Mouse (Mus musculus): ENCODE data around the gene Hlx. TPM values are rescaled to one million over a fixed set of nuclear protein-coding genes. Genes with fewer than 3 reads are reported as not detected.
A peak's percentile ranks its signal among the peaks of the same experiment; 100 is the strongest.

Gene Hlx
- polyA plus RNA-seq, 1 experiment from 2014 or later = 12.7 TPM

DNA sequence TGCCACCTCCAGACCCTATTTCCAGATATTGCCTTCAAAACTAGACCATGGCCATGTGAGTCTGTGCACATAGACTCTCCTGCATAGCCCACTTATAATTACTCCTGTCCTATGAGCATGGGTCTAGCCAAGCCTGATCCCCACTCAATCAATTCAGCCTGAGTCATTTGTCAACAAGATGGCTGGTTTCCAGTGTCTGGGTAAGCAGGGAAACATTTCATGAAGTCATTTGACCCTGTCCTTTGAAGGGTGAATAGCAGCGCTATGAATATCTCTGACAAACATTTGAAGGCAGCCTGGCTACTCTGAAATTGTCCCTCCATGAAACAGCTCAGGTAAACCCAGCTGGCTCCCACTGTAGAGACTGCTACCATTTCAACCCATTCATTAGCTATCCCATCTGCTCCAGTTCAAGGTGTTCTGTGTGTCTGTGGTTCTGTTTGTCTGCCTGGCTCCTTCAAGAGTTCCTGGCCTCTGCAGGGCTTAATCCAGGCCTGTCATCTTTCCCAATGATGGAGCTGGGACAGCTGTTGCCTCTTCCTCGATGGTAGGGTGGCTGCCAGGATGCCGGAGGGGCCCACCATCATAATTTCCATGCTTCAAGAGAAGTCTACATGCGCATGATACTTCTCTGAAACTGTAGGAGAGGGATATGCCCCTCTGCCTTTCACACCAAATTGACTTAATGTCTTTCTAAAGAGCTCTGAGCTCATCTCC lies 24.7 kb downstream of the Hlx start:
- DNase-seq (ENCODE audit: low spot score) (no peak), ATAC-seq (replicated peaks; ENCODE audit: low FRiP score, low read depth) (no peak)
- Histone ChIP-seq H3K4me2 (ENCODE audit: low read length) (no peak overlapping the region), H3K4me3 (replicated peaks; ENCODE audit: low read depth, low read length) (no peak overlapping the region), H3K4me1 (replicated peaks; ENCODE audit: insufficient read depth, low read length) (no peaks in the 10 kb centered on the region), H3K36me3 (ENCODE audit: insufficient read depth, low read length) (no peaks in the 10 kb centered on the region), H3K27ac (no peak overlapping the region), H3K9me3 (replicated peaks; ENCODE audit: low read length) (no peaks in the 10 kb centered on the region), H3K9ac (ENCODE audit: low read depth, low read length) (no peak overlapping the region), H3K27me3 (ENCODE audit: insufficient read depth, low read length) (peaks cover 17% of the 10 kb centered on the region; the same call in 1 of the 2 replicates)
- no peak for TF ChIP-seq CTCF (IDR thresholded peaks at IDR 0.05; ENCODE audit: low read depth)
- 43% methylated on average over 4 of the region's 4 CpGs for WGBS

DNA sequence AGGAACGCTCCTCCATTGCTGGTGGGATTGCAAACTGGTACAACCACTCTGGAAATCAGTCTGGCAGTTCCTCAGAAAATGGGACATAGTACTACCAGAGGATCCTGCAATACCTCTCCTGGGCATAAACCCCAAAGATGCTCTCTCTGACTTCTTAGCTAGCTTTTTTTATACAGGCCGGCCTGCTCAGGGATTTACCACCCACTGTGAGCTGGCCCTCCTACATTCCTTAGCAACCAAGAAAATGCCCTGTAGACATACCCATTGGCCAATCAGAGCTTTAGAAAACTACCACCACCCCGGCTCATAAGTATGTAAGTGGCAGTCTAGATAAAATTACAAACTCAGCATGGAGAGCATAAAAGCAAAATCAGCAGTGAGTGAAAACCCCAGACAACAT lies 27.5 kb downstream of the Hlx start:
- no peak overlapping the region for H3K4me2 ChIP-seq (ENCODE audit: low read length)
- 67% methylated on average over 3 of the region's 3 CpGs for WGBS
- H3K4me3 ChIP-seq (replicated peaks; ENCODE audit: low read depth, low read length) = no peak overlapping the region
- TF ChIP-seq CTCF (IDR thresholded peaks at IDR 0.05; ENCODE audit: low read depth) = no peak
- no peaks in the 10 kb centered on the region for H3K36me3 ChIP-seq (ENCODE audit: insufficient read depth, low read length)
- H3K9ac ChIP-seq (ENCODE audit: low read depth, low read length) = no peak overlapping the region
- DNase-seq (ENCODE audit: low spot score) = no peak
- no peaks in the 10 kb centered on the region for H3K9me3 ChIP-seq (replicated peaks; ENCODE audit: low read length)
- ATAC-seq (replicated peaks; ENCODE audit: low FRiP score, low read depth) = no peak
- H3K27ac ChIP-seq = no peak overlapping the region
- no peaks in the 10 kb centered on the region for H3K4me1 ChIP-seq (replicated peaks; ENCODE audit: insufficient read depth, low read length)
- H3K27me3 ChIP-seq (ENCODE audit: insufficient read depth, low read length) = peaks cover 13% of the 10 kb centered on the region; the same call in 1 of the 2 replicates

DNA sequence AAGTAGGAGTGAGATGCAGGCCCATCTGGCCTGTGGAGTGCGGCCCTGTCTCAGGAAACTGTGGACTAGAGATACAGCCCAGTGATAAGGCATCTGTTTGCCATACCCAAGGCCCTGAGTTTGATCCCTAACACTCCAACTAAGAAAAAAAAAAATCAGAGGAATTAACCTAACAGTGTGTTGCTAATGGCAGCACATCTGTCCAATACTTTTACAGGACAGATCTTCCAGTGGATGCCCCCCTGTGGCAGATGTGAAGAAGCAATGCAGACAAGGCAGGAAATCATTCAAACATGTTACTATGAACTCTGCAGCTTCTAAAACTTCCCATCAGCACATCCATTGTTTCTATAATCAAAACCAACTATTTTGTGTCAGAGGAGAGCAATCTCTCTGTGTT lies 33.1 kb downstream of the Hlx start:
- H3K27ac ChIP-seq = no peak overlapping the region
- H3K4me2 ChIP-seq (ENCODE audit: low read length) = no peak overlapping the region
- H3K9me3 ChIP-seq (replicated peaks; ENCODE audit: low read length) = no peaks in the 10 kb centered on the region
- H3K9ac ChIP-seq (ENCODE audit: low read depth, low read length) = no peak overlapping the region
- 91% methylated on average over 1 of the region's 1 CpGs for WGBS
- no peak overlapping the region for H3K4me3 ChIP-seq (replicated peaks; ENCODE audit: low read depth, low read length)
- ATAC-seq (replicated peaks; ENCODE audit: low FRiP score, low read depth) = no peak
- DNase-seq (ENCODE audit: low spot score) = no peak
- no peaks in the 10 kb centered on the region for H3K27me3 ChIP-seq (ENCODE audit: insufficient read depth, low read length)
- peak; percentile 45; the same call in 1 of the 2 replicates for TF ChIP-seq CTCF (IDR thresholded peaks at IDR 0.05; ENCODE audit: low read depth)
- H3K36me3 ChIP-seq (ENCODE audit: insufficient read depth, low read length) = no peaks in the 10 kb centered on the region
- H3K4me1 ChIP-seq (replicated peaks; ENCODE audit: insufficient read depth, low read length) = no peaks in the 10 kb centered on the region

DNA sequence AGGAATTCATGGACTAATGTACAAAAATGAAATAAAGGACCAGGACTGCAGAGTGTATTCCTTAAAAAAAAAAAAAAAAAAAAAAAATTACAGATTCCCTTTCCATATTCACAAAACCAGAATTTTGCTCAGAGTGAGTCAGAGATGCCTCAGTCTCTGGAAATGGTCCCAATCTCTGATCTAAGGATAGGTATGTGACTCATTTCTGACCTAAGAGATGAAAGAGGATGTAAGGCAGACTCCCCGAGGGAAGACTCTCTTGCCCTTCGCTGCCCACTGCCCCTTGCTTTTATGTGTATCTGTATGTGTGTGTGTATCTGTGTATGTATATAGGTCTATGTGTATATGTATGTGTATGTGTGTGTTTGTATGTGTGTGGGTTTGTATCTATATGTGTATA lies 37.0 kb downstream of the Hlx start:
- no peak for ATAC-seq (replicated peaks; ENCODE audit: low FRiP score, low read depth)
- Histone ChIP-seq H3K4me2 (ENCODE audit: low read length) (no peak overlapping the region), H3K27me3 (ENCODE audit: insufficient read depth, low read length) (no peaks in the 10 kb centered on the region), H3K36me3 (ENCODE audit: insufficient read depth, low read length) (no peaks in the 10 kb centered on the region), H3K27ac (no peak overlapping the region), H3K9ac (ENCODE audit: low read depth, low read length) (no peak overlapping the region), H3K9me3 (replicated peaks; ENCODE audit: low read length) (no peaks in the 10 kb centered on the region), H3K4me3 (replicated peaks; ENCODE audit: low read depth, low read length) (no peak overlapping the region), H3K4me1 (replicated peaks; ENCODE audit: insufficient read depth, low read length) (no peaks in the 10 kb centered on the region)
- WGBS = 67% methylated on average over 2 of the region's 2 CpGs
- no peak for DNase-seq (ENCODE audit: low spot score)
- no peak for TF ChIP-seq CTCF (IDR thresholded peaks at IDR 0.05; ENCODE audit: low read depth)

DNA sequence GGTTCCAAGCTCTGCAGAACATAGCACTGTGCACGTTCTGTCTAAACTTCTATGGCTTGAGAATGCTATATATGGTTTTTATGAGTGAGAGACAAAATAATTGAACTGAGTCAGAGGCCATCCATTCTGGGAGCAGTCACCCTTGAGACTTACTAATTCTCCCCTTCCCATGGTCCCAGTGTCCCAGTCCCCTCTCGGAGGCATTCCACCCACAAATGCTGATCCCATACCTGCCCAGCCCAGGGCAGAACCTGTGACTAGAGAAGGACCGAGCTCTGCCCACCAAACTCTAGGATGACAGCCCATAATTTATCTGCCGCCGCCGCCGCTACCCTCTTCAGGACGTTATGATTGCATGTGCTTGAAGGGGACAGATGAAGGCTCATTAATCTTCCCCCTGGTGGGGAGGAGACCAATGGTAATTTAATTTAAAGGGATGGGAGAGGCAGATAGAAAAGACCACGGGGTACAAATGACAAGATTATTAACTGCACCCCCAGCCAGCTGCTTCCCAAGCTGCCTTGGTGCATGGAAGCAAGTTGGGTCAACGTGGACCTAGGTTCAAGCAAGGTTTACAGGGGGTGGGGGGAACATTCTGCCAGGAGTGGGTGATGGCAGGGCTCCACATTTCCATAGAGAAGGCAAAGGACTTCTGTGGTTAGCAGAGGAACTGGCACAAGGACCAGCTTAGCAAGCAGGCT lies 40.1 kb downstream of the Hlx start:
- Histone ChIP-seq H3K4me2 (ENCODE audit: low read length) (no peak overlapping the region), H3K9ac (ENCODE audit: low read depth, low read length) (no peak overlapping the region), H3K27ac (no peak overlapping the region), H3K27me3 (ENCODE audit: insufficient read depth, low read length) (peaks cover 10% of the 10 kb centered on the region; the same call in 1 of the 2 replicates), H3K4me3 (replicated peaks; ENCODE audit: low read depth, low read length) (no peak overlapping the region), H3K4me1 (replicated peaks; ENCODE audit: insufficient read depth, low read length) (no peaks in the 10 kb centered on the region), H3K9me3 (replicated peaks; ENCODE audit: low read length) (no peaks in the 10 kb centered on the region), H3K36me3 (ENCODE audit: insufficient read depth, low read length) (no peaks in the 10 kb centered on the region)
- no peak for TF ChIP-seq CTCF (IDR thresholded peaks at IDR 0.05; ENCODE audit: low read depth)
- no peak for DNase-seq (ENCODE audit: low spot score)
- ATAC-seq (replicated peaks; ENCODE audit: low FRiP score, low read depth) = no peak
- 23% methylated on average over 10 of the region's 10 CpGs for WGBS

DNA sequence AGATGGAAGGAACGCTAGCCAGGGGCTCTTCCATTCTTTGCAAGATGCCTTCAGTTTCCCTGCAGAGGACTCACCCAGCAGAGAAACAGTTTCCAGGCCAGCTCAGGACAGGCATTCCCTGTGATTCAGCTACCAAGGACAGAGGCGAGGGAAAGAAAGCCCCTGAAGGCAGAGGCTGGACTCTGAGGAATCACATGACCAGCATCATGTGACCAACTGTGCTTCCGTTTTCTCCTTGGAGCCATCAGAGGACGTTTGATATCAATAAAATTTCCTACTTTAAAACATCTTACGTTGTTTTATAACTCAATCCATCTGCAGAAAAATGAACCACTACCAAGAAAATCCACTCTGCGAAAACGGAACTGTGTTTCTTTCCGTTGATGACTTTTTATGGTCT lies 41.2 kb downstream of the Hlx start:
- H3K27ac ChIP-seq = no peak overlapping the region
- no peaks in the 10 kb centered on the region for H3K9me3 ChIP-seq (replicated peaks; ENCODE audit: low read length)
- peaks cover 13% of the 10 kb centered on the region; the same call in 1 of the 2 replicates for H3K27me3 ChIP-seq (ENCODE audit: insufficient read depth, low read length)
- ATAC-seq (replicated peaks; ENCODE audit: low FRiP score, low read depth) (no peak), DNase-seq (ENCODE audit: low spot score) (no peak)
- no peaks in the 10 kb centered on the region for H3K36me3 ChIP-seq (ENCODE audit: insufficient read depth, low read length)
- no peak for TF ChIP-seq CTCF (IDR thresholded peaks at IDR 0.05; ENCODE audit: low read depth)
- no peak overlapping the region for H3K4me2 ChIP-seq (ENCODE audit: low read length)
- H3K9ac ChIP-seq (ENCODE audit: low read depth, low read length) = no peak overlapping the region
- WGBS = 84% methylated on average over 8 of the region's 8 CpGs
- H3K4me1 ChIP-seq (replicated peaks; ENCODE audit: insufficient read depth, low read length) = no peaks in the 10 kb centered on the region
- H3K4me3 ChIP-seq (replicated peaks; ENCODE audit: low read depth, low read length) = no peak overlapping the region

All from kidney, postnatal 0 days (tissue).